Mouse (Mus musculus): ENCODE measurements around the gene Dpp7. TPM values are rescaled to one million over a fixed set of nuclear protein-coding genes. Genes with fewer than 3 reads are reported as not detected.

Gene Dpp7
- 28.5 TPM for polyA plus RNA-seq (2017; shearing (Covaris generic))

DNA sequence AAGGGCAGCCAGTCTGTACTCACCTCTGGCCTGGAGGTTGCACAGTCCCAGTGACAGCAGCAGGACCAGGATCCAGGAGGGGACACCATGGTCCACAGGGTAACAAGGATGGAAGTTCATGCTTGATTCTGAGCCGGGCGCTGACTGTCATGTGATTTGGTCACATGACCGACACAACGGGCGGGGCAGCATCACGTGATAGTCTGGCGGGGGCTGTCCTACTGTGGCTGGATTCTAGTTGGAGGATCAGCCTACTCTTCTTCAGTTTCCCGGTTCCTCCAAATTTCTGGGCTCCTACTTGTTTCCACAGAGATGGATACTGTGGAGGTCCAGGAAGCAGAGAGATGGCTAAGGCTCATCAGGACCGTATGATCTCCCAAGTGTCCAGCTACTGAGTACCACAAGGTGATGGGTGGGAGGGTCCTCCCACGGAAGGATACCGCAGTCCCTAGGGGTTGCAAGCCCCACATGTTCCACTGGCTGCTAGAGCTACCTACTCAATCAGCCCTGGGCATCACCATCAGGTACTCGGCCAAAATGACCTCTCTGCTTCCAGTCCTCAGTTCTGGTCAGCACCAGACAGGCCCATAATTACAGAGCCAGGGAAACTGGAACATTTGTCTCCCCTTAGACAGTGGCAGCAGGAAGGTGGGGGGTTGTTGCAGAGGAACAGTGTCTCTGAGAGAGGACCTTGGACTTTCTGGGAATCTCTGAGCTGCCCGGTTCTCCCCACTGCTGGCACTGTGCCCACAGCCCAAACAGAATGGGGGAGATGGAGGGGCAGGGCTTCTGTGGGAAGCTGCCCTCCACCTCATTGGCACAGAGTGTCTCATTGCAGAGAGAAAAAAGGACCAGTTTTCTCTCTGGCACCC lies at the start of gene Dpp7:
TSS of gene Dpp7 (minus strand) at position 152 of the 872 bp plus-strand sequence.

DNA sequence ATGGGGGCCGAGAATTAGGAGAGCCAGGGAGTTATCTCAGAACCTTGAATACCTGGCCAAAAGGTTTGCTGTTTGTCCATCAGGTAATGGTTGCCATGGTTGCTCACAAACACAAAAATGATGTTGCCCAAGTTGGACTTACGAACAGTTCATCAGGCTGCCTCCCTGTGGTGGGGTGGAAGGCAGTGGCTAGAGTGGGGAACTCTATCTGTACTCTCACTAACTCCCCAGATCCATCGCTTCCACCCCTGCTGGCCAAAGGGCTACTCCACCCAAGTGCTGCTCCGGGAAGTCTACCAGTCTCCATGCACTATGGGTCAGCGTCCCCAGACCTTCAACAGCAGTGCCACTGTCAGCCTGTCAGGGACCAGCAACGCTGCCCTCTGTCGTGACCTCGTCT lies 42.9 kb upstream of the Dpp7 start, which contains the start of gene Npdc1:
TSS of gene Npdc1 (plus strand) at position 301 of the 400 bp plus-strand sequence.

DNA sequence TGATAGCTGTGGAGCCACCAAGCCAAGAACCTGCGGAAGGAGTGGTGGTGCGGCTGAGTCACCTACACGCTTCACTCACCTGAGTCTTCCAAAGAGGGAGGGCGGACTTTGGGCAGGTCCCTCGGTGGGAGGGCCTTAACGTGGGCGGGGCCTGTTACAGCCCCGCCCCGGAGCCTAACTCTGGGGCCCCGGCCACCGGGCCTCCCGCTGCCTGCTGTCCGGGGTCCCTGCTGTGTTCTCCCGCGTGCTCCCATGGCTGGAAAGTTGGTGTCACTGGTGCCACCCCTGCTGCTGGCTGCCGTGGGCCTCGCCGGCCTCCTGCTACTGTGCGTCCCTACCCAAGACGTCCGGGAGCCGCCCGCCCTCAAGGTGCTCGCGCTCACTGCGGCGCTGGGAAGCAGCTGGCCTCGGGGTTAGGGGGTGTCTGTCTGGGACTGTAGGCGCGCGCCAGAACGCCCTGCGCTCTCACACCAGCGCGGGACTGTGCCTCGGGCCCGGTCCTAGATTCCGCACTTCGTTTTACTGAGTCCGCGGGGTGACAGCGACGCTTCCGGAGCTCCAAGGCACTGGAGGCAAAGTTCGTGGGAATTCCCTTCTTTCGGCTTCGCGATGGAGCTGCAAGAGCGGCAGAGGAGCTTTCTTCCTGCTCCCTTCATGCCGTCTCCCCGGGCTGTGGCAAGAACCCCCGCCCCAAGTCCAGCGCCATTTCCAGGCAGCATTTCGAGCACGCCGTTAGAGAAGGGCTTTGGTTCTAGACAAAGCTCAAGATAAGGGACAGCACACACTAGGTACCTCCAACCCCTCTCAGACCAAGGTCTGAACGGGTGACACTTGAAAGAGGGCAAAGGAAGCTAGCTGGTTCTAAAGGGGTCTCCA lies 39.8 kb upstream of the Dpp7 start, which contains the start of gene Entpd2:
TSS of gene Entpd2 (plus strand) at position 154 of the 876 bp plus-strand sequence.

GRCm38 (mm10) chr2:25371764-25372643 lies 15.8 kb upstream of the Dpp7 start, which contains the start of gene Sapcd2:
TSS of gene Sapcd2 (plus strand) at chr2:25372321.

DNA sequence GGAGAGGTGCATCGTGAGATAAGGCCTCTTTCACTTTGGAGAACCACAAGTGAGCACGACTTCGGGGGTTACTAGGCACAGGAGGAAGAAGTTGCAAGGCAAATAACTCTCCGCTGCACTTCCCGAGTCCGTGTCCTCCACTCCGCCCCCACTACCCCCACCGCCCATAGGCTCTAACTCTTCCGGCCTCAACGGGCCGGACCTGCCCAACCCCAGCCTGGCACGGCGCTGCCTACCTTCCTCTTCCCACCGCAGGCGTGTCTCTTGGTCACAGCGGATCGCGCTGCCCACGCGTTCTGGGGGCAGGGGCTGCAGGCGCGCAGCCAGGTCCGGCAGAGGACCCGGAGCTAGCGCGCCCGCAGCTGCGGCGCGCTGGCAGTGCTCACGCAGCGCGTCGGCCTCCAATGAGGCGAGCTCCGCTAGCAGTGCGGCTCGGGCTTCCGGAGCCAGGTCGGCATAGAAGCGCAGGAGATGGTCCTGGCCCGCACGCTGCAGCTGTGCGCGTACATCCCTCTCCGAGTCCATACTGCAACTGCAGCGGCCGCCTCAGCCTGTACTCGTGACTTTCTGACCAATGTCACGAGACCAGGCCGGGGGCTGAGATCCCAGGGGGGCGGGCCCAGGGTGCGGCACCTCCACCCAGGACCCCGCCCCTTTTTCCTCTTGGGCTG lies 9.1 kb upstream of the Dpp7 start, which contains the start of gene Uap1l1:
TSS of gene Uap1l1 (minus strand) at position 592 of the 671 bp plus-strand sequence.

DNA sequence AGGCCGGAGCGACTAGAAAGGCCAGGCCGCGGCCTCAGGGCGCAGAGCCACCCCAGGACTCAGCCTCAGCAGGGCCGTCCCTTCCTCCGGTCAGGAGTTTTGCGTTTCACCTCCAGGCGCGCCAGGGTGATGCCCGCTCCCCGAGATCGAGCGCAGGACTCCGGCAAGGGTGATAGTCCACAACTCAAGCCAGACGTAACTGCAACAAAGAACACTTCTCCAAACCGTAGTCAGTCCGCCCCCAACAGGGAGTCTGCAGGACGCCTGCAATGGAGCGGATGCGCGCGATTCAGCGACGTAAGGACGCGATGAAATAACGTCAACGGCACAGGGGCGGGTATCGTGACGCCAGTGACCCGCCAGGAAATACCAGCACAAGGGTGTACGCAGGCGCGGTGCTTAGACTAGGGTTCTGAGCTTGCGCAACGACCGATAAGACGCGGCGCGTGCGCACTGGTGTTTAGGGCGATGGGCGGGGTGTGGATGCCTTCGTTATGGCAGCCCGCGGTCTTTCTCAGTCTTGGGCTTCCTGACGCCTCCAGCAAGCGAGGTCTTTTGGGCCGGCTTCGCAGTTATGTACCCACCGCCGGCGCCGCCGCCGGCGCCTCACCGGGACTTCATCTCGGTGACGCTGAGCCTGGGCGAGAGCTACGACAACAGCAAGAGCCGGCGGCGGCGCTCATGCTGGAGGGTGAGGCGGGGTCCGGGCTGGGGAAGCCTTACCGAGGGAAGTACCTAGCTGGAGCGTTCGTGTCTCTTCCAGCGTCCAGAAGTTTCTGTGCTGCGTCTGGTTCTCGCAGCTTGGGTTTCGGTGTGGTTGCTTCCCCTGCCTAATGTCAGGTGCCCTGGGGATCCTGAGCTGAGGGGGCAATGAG lies 23.6 kb downstream of the Dpp7 start, which contains the start of gene Man1b1:
TSS of gene Man1b1 (plus strand) at position 53 of the 875 bp plus-strand sequence.

DNA sequence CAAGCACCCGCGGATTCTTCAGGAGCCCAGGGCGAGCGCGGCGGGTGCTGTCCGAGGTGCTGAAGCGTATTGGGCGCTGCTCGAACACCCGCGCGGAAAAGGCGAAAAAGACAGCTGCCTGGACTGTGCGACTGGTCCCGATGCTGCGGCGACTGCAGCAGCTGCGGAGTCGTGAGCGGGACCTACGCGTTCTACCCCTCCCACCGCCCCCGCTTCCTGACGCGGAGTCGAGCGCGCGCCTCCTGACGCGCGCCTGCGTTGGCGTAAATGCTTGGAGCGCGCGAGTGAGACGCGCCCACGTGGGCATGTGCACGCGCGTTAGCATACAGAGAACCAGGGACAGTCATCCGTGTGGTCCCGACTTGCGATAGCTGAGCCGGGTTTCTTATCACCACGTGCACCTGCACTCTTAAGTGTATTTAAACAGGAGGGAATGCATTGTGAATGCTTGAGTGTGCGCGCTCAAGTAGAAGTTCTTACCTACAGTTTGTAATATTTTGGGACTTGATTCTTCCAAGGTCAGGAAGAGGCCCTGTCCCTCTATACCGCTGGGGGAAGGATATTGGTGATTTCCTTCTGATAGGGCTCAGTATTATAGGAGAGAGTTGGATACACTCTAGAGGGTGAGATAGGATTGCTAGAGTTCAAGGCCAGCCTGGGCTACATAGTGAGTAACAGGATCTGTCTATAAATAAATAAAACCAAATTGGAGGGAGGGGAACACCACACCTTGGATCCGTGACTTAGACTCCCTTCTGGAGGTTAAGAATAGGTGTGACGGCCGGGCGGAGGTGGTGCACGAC lies 37.0 kb downstream of the Dpp7 start, which contains the start of gene Grin1:
TSS of gene Grin1 (minus strand) at position 217 of the 803 bp plus-strand sequence.

Other genes starting within 250 kb of the Dpp7 start
- gene Nrarp, start 175.6 kb downstream of the Dpp7 start, polyA plus RNA-seq (2017; shearing (Covaris generic)) = 0.72 TPM
- gene Tor4a, start 159.5 kb downstream of the Dpp7 start, polyA plus RNA-seq (2017; shearing (Covaris generic)) = 176 TPM
- 202 TPM for gene Nelfb, start 144.9 kb downstream of the Dpp7 start, polyA plus RNA-seq (2017; shearing (Covaris generic))
- not detected for gene Stpg3, start 141.7 kb downstream of the Dpp7 start, polyA plus RNA-seq (2017; shearing (Covaris generic))
- gene Fam166a, start 137.6 kb downstream of the Dpp7 start, polyA plus RNA-seq (2017; shearing (Covaris generic)) = 1.7 TPM
- gene Tubb4b, start 131.7 kb downstream of the Dpp7 start, polyA plus RNA-seq (2017; shearing (Covaris generic)) = 214 TPM
- not detected for gene Slc34a3, start 122.0 kb downstream of the Dpp7 start, polyA plus RNA-seq (2017; shearing (Covaris generic))
- not detected for gene Rnf224, start 119.6 kb downstream of the Dpp7 start, polyA plus RNA-seq (2017; shearing (Covaris generic))
- gene Rnf208, start 114.1 kb downstream of the Dpp7 start, polyA plus RNA-seq (2017; shearing (Covaris generic)) = not detected
- not detected for gene Cysrt1, start 113.9 kb downstream of the Dpp7 start, polyA plus RNA-seq (2017; shearing (Covaris generic))
- 8.7 TPM for gene AL732309.1, start 109.5 kb downstream of the Dpp7 start, polyA plus RNA-seq (2017; shearing (Covaris generic))
- gene Tmem203, start 100.9 kb downstream of the Dpp7 start, polyA plus RNA-seq (2017; shearing (Covaris generic)) = 17.5 TPM
- 5.5 TPM for gene Tprn, start 93.7 kb downstream of the Dpp7 start, polyA plus RNA-seq (2017; shearing (Covaris generic))
- 131 TPM for gene Ssna1, start 83.9 kb downstream of the Dpp7 start, polyA plus RNA-seq (2017; shearing (Covaris generic))
- gene Anapc2, start 83.9 kb downstream of the Dpp7 start, polyA plus RNA-seq (2017; shearing (Covaris generic)) = 120 TPM
- not detected for gene Tmem210, start 68.2 kb downstream of the Dpp7 start, polyA plus RNA-seq (2017; shearing (Covaris generic))
- gene Lrrc26, start 66.4 kb downstream of the Dpp7 start, polyA plus RNA-seq (2017; shearing (Covaris generic)) = not detected
- gene Grin1, start 37.2 kb downstream of the Dpp7 start, polyA plus RNA-seq (2017; shearing (Covaris generic)) = 0.10 TPM
- gene Man1b1, start 24.0 kb downstream of the Dpp7 start, polyA plus RNA-seq (2017; shearing (Covaris generic)) = 23.8 TPM
- gene Uap1l1, start 9.3 kb upstream of the Dpp7 start, polyA plus RNA-seq (2017; shearing (Covaris generic)) = 18.3 TPM
- gene Sapcd2, start 16.0 kb upstream of the Dpp7 start, polyA plus RNA-seq (2017; shearing (Covaris generic)) = 1.2 TPM
- not detected for gene Entpd2, start 39.5 kb upstream of the Dpp7 start, polyA plus RNA-seq (2017; shearing (Covaris generic))
- gene Npdc1, start 43.0 kb upstream of the Dpp7 start, polyA plus RNA-seq (2017; shearing (Covaris generic)) = 3.4 TPM
- gene Fut7, start 66.9 kb upstream of the Dpp7 start, polyA plus RNA-seq (2017; shearing (Covaris generic)) = 10.9 TPM
- 30.7 TPM for gene Abca2, start 72.3 kb upstream of the Dpp7 start, polyA plus RNA-seq (2017; shearing (Covaris generic))
- gene Clic3, start 100.5 kb upstream of the Dpp7 start, polyA plus RNA-seq (2017; shearing (Covaris generic)) = 3.9 TPM
- 100 TPM for gene Paxx, start 104.7 kb upstream of the Dpp7 start, polyA plus RNA-seq (2017; shearing (Covaris generic))
- gene Ptgds, start 113.7 kb upstream of the Dpp7 start, polyA plus RNA-seq (2017; shearing (Covaris generic)) = not detected
- gene Lcn12, start 137.6 kb upstream of the Dpp7 start, polyA plus RNA-seq (2017; shearing (Covaris generic)) = not detected
- 130 TPM for gene Fbxw5, start 144.4 kb upstream of the Dpp7 start, polyA plus RNA-seq (2017; shearing (Covaris generic))
- 10.9 TPM for gene C8g, start 145.4 kb upstream of the Dpp7 start, polyA plus RNA-seq (2017; shearing (Covaris generic))
- 124 TPM for gene Traf2, start 190.6 kb upstream of the Dpp7 start, polyA plus RNA-seq (2017; shearing (Covaris generic))
- gene Edf1, start 201.5 kb upstream of the Dpp7 start, polyA plus RNA-seq (2017; shearing (Covaris generic)) = 318 TPM
- gene Mamdc4, start 218.5 kb upstream of the Dpp7 start, polyA plus RNA-seq (2017; shearing (Covaris generic)) = 0.45 TPM
- gene Phpt1, start 218.9 kb upstream of the Dpp7 start, polyA plus RNA-seq (2017; shearing (Covaris generic)) = 73.4 TPM
- not detected for gene Ajm1, start 225.4 kb upstream of the Dpp7 start, polyA plus RNA-seq (2017; shearing (Covaris generic))